Comparison of ENCODE assay signal across 8 mouse cellular contexts in genomic region chr3:152211731-152212279, GRCm38 (mm10). TPM values are rescaled to one million over a fixed set of nuclear protein-coding genes. Genes with fewer than 3 reads are reported as not detected.
DNase-seq lines count a peak whose midpoint lies in the region; ATAC-seq and TF ChIP-seq lines count a peak whose summit lies in the region.

No protein-coding gene starts in this region.

- no peaks in the 10 kb centered on the region for H3K27me3 ChIP-seq in kidney, embryonic 15.5 days
- no peaks in the 10 kb centered on the region for H3K27me3 ChIP-seq in heart, embryonic 16.5 days (ENCODE audit: control insufficient read depth, insufficient read depth, low read length)
- H3K27me3 ChIP-seq in liver, postnatal 0 days (ENCODE audit: insufficient read depth, low read length): no peaks in the 10 kb centered on the region

- TF ChIP-seq CTCF in liver, postnatal 0 days (IDR thresholded peaks at IDR 0.05; ENCODE audit: low read depth): no peak

- no peaks in the 10 kb centered on the region for H3K9me3 ChIP-seq in kidney, embryonic 15.5 days (replicated peaks)
- no peaks in the 10 kb centered on the region for H3K9me3 ChIP-seq in heart, embryonic 16.5 days (replicated peaks; ENCODE audit: control insufficient read depth, low read length)
- no peaks in the 10 kb centered on the region for H3K9me3 ChIP-seq in liver, postnatal 0 days (ENCODE audit: low read length)

- peak overlapping the region; percentile 81 for H3K4me2 ChIP-seq in kidney, embryonic 15.5 days
- peak overlapping the region; percentile 86 for H3K4me2 ChIP-seq in heart, embryonic 16.5 days (ENCODE audit: low read depth, low read length)
- H3K4me2 ChIP-seq in liver, postnatal 0 days (ENCODE audit: low read depth, low read length): peak overlapping the region; percentile 88

- no peak for ATAC-seq in kidney, embryonic 15.5 days (replicated peaks; ENCODE audit: low FRiP score)
- no peak for ATAC-seq in heart, embryonic 16.5 days (replicated peaks; ENCODE audit: extremely low read depth, insufficient read depth, low FRiP score)
- no peak for ATAC-seq in liver, postnatal 0 days

- WGBS in kidney, embryonic 15.5 days: 17% methylated on average over 7 of the region's 7 CpGs
- WGBS in heart, embryonic 16.5 days: 2% methylated on average over 7 of the region's 7 CpGs
- 1% methylated on average over 7 of the region's 7 CpGs for WGBS in liver, postnatal 0 days (ENCODE audit: insufficient replicate concordance)

- peak overlapping the region; percentile 99; the same call in 1 of the 2 replicates for H3K27ac ChIP-seq in kidney, embryonic 15.5 days
- peak overlapping the region; percentile 96; the same call in 1 of the 2 replicates for H3K27ac ChIP-seq in heart, embryonic 16.5 days (ENCODE audit: low read length)
- H3K27ac ChIP-seq in liver, postnatal 0 days (ENCODE audit: low read depth): 0 out of 2 replicates have a peak overlapping the region, but pooled peaks have one; percentile 32

- DNase-seq in kidney, postnatal 36 days: no peak
- peak; percentile 9 for DNase-seq in MN1 (ENCODE audit: low spot score)
- DNase-seq in liver, postnatal 0 days: peak; percentile 18
- peak; percentile 60 for DNase-seq in thymus, postnatal 14 days
- no peak for DNase-seq in right cerebral cortex, postnatal 14 days
- DNase-seq in spleen, adult 18-20 months: no peak

- no peak for TF ChIP-seq EP300 in liver, postnatal 0 days (IDR thresholded peaks at IDR 0.05; ENCODE audit: low read depth)

- H3K4me3 ChIP-seq in kidney, embryonic 15.5 days (replicated peaks): peak overlapping the region; percentile 97
- H3K4me3 ChIP-seq in heart, embryonic 16.5 days (ENCODE audit: low read length): peak overlapping the region; percentile 74
- H3K4me3 ChIP-seq in liver, postnatal 0 days (ENCODE audit: low read depth, low read length): peak overlapping the region; percentile 93

- H3K4me1 ChIP-seq in kidney, embryonic 15.5 days: peaks cover 24% of the 10 kb centered on the region
- peaks cover 25% of the 10 kb centered on the region for H3K4me1 ChIP-seq in heart, embryonic 16.5 days (ENCODE audit: control insufficient read depth, insufficient read depth, low read length)
- H3K4me1 ChIP-seq in liver, postnatal 0 days (ENCODE audit: insufficient read depth): peaks cover 23% of the 10 kb centered on the region

- H3K36me3 ChIP-seq in kidney, embryonic 15.5 days: peaks cover 21% of the 10 kb centered on the region
- peaks cover 4% of the 10 kb centered on the region for H3K36me3 ChIP-seq in heart, embryonic 16.5 days (ENCODE audit: control insufficient read depth, insufficient read depth)
- H3K36me3 ChIP-seq in liver, postnatal 0 days (replicated peaks; ENCODE audit: insufficient read depth, low read length): peaks cover 12% of the 10 kb centered on the region; the same call in 1 of the 2 replicates

- H3K9ac ChIP-seq in kidney, embryonic 15.5 days: peak overlapping the region; percentile 100
- H3K9ac ChIP-seq in heart, embryonic 16.5 days (ENCODE audit: low read length): peak overlapping the region; percentile 98
- peak overlapping the region; percentile 97 for H3K9ac ChIP-seq in liver, postnatal 0 days (replicated peaks)

RNA-seq across cellular contexts. Expression of gene Fubp1, which starts 1.6 kb away (rescaled TPM):
- polyA plus RNA-seq in kidney, embryonic 15.5 days (2015; fragmentation: Nextera tagmentation; extraction: Ambion mirVana): 301 and 315 TPM in 2 replicates
- polyA plus RNA-seq in heart, embryonic 16.5 days (2015; fragmentation: Nextera tagmentation; extraction: Ambion mirVana): 116 and 124 TPM in 2 replicates
- 33.5 and 37.1 TPM in 2 replicates for polyA plus RNA-seq in liver, postnatal 0 days (2015; fragmentation: Nextera tagmentation; extraction: Ambion mirVana)

RNA-seq across cellular contexts. Expression of gene Dnajb4, which starts 1.7 kb away (rescaled TPM):
- 30.9 and 31.1 TPM in 2 replicates for polyA plus RNA-seq in kidney, embryonic 15.5 days (2015; fragmentation: Nextera tagmentation; extraction: Ambion mirVana)
- 49.1 and 57.7 TPM in 2 replicates for polyA plus RNA-seq in heart, embryonic 16.5 days (2015; fragmentation: Nextera tagmentation; extraction: Ambion mirVana)
- 25.9 and 28.8 TPM in 2 replicates for polyA plus RNA-seq in liver, postnatal 0 days (2015; fragmentation: Nextera tagmentation; extraction: Ambion mirVana)

RNA-seq across cellular contexts. Expression of gene Gipc2, which starts 45.8 kb away (rescaled TPM):
- 25.4 and 30.4 TPM in 2 replicates for polyA plus RNA-seq in kidney, embryonic 15.5 days (2015; fragmentation: Nextera tagmentation; extraction: Ambion mirVana)
- polyA plus RNA-seq in heart, embryonic 16.5 days (2015; fragmentation: Nextera tagmentation; extraction: Ambion mirVana): 5.7 and 6.4 TPM in 2 replicates
- 3.5 and 5.0 TPM in 2 replicates for polyA plus RNA-seq in liver, postnatal 0 days (2015; fragmentation: Nextera tagmentation; extraction: Ambion mirVana)

RNA-seq across cellular contexts. Expression of gene Nexn, which starts 54.3 kb away (rescaled TPM):
- polyA plus RNA-seq in kidney, embryonic 15.5 days (2015; fragmentation: Nextera tagmentation; extraction: Ambion mirVana): 11.3 and 12.4 TPM in 2 replicates
- 224 and 231 TPM in 2 replicates for polyA plus RNA-seq in heart, embryonic 16.5 days (2015; fragmentation: Nextera tagmentation; extraction: Ambion mirVana)
- 1.1 and 2.4 TPM in 2 replicates for polyA plus RNA-seq in liver, postnatal 0 days (2015; fragmentation: Nextera tagmentation; extraction: Ambion mirVana)

Comparison
In these comparisons a context has a peak if more than half of its experiments do, and no peak if none do; other contexts are left out.
1. H3K27ac ChIP-seq: peak in every context shown above with its lines; median percentile 99 in kidney, embryonic 15.5 days; 96 in heart, embryonic 16.5 days; 32 in liver, postnatal 0 days.
2. DNase-seq: peak in MN1 (single experiment), liver, postnatal 0 days (single experiment) and thymus, postnatal 14 days (single experiment); none in kidney, postnatal 36 days (0 of 2), right cerebral cortex, postnatal 14 days (single experiment) and spleen, adult 18-20 months (0 of 2).
3. Peak in every context shown above with its lines, with median percentiles within 50 percentile points of each other: H3K4me2 ChIP-seq, H3K4me3 ChIP-seq and H3K9ac ChIP-seq.